Mouse (Mus musculus): ENCODE measurements around the gene Rab9.
"Not testable (repeated sequence)": the region's sequence is repeated elsewhere in the genome, so short reads cannot be mapped to it uniquely, and the experiment has no call there.

The Rab9 gene

GRCm38 (mm10) chrX:166479365-166479983 is at the start of gene Rab9:
Rab9 (minus strand) TSS chrX:166479867.
- peak; percentile 83 for DNase-seq (ENCODE audit: low read depth, low spot score)

- no peak for DNase-seq (ENCODE audit: low read depth, low spot score)
These were observed 48.5 kb upstream of the Rab9 start for GRCm38 (mm10) chrX:166528126-166528525.

- DNase-seq (ENCODE audit: low read depth, low spot score), result no peak
These were observed 46.1 kb upstream of the Rab9 start for GRCm38 (mm10) chrX:166525637-166526315.

- DNase-seq (ENCODE audit: low read depth, low spot score), result no peak
These were observed 41.1 kb upstream of the Rab9 start for GRCm38 (mm10) chrX:166520782-166521181.

GRCm38 (mm10) chrX:166518345-166518744 is 38.7 kb upstream of the Rab9 start, which contains the start of gene Tceanc:
Tceanc (minus strand) TSS chrX:166518567.
- DNase-seq (ENCODE audit: low read depth, low spot score), result peak; percentile 9

- DNase-seq (ENCODE audit: low read depth, low spot score), result no peak
These were observed 37.0 kb upstream of the Rab9 start for GRCm38 (mm10) chrX:166516631-166517030.

GRCm38 (mm10) chrX:166515923-166516322 is 36.3 kb upstream of the Rab9 start:
- DNase-seq (ENCODE audit: low read depth, low spot score), result no peak

- DNase-seq (ENCODE audit: low read depth, low spot score), result not testable (repeated sequence)
These were observed 34.4 kb upstream of the Rab9 start for GRCm38 (mm10) chrX:166514035-166514434.

- no peak for DNase-seq (ENCODE audit: low read depth, low spot score)
These were observed 32.4 kb upstream of the Rab9 start for GRCm38 (mm10) chrX:166512071-166512470.

GRCm38 (mm10) chrX:166511107-166511506 is 31.4 kb upstream of the Rab9 start:
- DNase-seq (ENCODE audit: low read depth, low spot score), result no peak

- peak; percentile 97 for DNase-seq (ENCODE audit: low read depth, low spot score)
These were observed 30.4 kb upstream of the Rab9 start for GRCm38 (mm10) chrX:166509761-166510738.

- DNase-seq (ENCODE audit: low read depth, low spot score), result no peak
These were observed 24.8 kb upstream of the Rab9 start for GRCm38 (mm10) chrX:166504421-166504820.

GRCm38 (mm10) chrX:166499496-166500190 is 20.0 kb upstream of the Rab9 start:
- no peak for DNase-seq (ENCODE audit: low read depth, low spot score)

GRCm38 (mm10) chrX:166497771-166498170 is 18.1 kb upstream of the Rab9 start:
- no peak for DNase-seq (ENCODE audit: low read depth, low spot score)

- DNase-seq (ENCODE audit: low read depth, low spot score), result no peak
These were observed 15.4 kb upstream of the Rab9 start for GRCm38 (mm10) chrX:166495052-166495451.

GRCm38 (mm10) chrX:166478631-166479364 is 869 bp downstream of the Rab9 start:
- DNase-seq (ENCODE audit: low read depth, low spot score), result peak; percentile 16

GRCm38 (mm10) chrX:166477393-166477792 is 2.3 kb downstream of the Rab9 start:
- DNase-seq (ENCODE audit: low read depth, low spot score), result no peak

GRCm38 (mm10) chrX:166472612-166473011 is 7.1 kb downstream of the Rab9 start:
- no peak for DNase-seq (ENCODE audit: low read depth, low spot score)

- DNase-seq (ENCODE audit: low read depth, low spot score), result no peak
These were observed 11.3 kb downstream of the Rab9 start for GRCm38 (mm10) chrX:166468321-166468720.

GRCm38 (mm10) chrX:166455525-166455924 is 24.1 kb downstream of the Rab9 start:
- DNase-seq (ENCODE audit: low read depth, low spot score), result no peak

- DNase-seq (ENCODE audit: low read depth, low spot score), result no peak
These were observed 25.3 kb downstream of the Rab9 start for GRCm38 (mm10) chrX:166454331-166454730.

Data from skeletal muscle tissue, adult 2 months (tissue).